Mouse (Mus musculus): ENCODE measurements around the gene Bcl7a.

The Bcl7a gene

GRCm38 (mm10) chr5:123408176-123408575, 64.5 kb downstream of the Bcl7a start:
- CTCF ChIA-PET = interaction anchor here (0.8 kb wide), 1 partner anchor 14 kb away, joined by 3 read pairs; no protein-coding TSS in a partner anchor

GRCm38 (mm10) chr5:123412193-123412592, 68.6 kb downstream of the Bcl7a start:
- CTCF ChIA-PET = no interaction called here

GRCm38 (mm10) chr5:123413866-123414363, 70.3 kb downstream of the Bcl7a start:
- CTCF ChIA-PET = interaction anchor here (0.7 to 1.4 kb wide), 4 partner anchors 14 to 1848 kb away, joined by 3 to 10 read pairs (median 6); no protein-coding TSS in a partner anchor

- CTCF ChIA-PET = no interaction called here
These were observed 72.5 kb downstream of the Bcl7a start for GRCm38 (mm10) chr5:123416149-123416548.

- CTCF ChIA-PET = no interaction called here
These were observed 73.2 kb downstream of the Bcl7a start for GRCm38 (mm10) chr5:123416566-123417518.

- CTCF ChIA-PET = no interaction called here
These were observed 80.3 kb downstream of the Bcl7a start for GRCm38 (mm10) chr5:123423885-123424284.
